Mouse (Mus musculus) adrenal gland (tissue): ENCODE data around the gene Atp8a1.

Source experiments
- intact Hi-C: fragments of 180-260 bp; cut with DNase I; formaldehyde crosslinking; loops from one replicate; pipeline ENCODE4 v1.15.1; 2025
- long read RNA-seq, 2 experiments: library from polyadenylated mRNA; unstranded; transcript quantifications; one replicate each; pipeline ENCODE4 v2.0.0; 2020; ENCODE audit warnings: borderline replicate concordance in 1 of 2; ENCODE audit not compliant: insufficient replicate concordance in 1 of 2

Atp8a1 gene
- long read RNA-seq, experiment 1, full-length matches to known transcripts = 2 of 2 reads
- long read RNA-seq, experiment 1, partial matches to known transcripts = 0 of 2 reads
- long read RNA-seq, experiment 1, other reads (novel, unspliced or antisense) = 0 of 2 reads
- long read RNA-seq, experiment 2, partial matches to known transcripts = 0 of 4 reads
- long read RNA-seq, experiment 2, other reads (novel, unspliced or antisense) = 3 of 4 reads

DNA sequence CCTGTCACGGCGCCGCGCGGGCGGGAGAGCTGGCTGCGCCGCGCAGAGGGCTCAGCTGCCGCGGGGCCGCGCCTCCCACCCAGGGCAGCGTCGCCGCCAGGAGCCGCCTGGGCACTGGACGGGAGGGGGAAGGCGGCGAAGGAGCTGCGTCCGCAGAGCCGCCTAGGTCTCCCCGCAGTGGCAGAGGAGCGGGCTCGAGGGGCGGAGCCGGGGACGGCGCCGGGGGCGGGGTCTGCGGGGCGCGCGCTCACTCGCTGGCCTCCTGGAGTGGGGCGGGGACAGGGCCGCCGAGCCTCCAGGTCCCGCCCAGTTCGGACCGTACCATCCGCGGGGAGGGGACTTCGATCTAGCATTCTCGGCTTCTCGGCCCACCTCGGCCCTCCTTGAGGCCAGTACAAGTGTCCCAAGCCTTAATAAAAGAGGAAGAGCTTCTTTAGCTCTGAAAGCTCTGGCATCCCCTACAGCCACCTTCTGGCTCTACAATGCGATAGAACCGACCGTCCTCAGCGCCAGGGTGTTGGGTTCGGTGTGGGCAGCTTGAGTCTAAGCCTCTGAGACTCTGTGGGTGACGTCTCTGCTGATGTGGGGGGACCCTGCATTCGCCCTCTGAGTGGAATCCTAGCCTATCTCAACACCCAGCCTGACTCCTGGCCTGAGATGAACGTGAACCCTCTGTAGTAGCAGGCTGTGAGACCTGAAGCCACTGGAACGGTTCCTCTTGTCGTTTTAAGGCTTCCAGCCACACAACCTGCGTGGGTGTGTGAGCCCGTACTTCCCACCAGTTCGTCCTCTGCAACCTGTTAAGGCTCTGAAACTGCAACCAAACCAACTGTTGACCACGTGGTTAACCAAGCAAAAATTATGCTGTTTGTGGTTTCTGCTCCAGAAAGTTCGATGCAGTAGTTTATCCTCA lies at the start of gene Atp8a1:
Atp8a1 (minus strand) TSS at position 182 of the 913 bp plus-strand sequence.
- intact Hi-C loops = loop anchor here (5.0 to 10.0 kb wide), 2 partner anchors 90 to 167 kb away; no protein-coding TSS in a partner anchor

DNA sequence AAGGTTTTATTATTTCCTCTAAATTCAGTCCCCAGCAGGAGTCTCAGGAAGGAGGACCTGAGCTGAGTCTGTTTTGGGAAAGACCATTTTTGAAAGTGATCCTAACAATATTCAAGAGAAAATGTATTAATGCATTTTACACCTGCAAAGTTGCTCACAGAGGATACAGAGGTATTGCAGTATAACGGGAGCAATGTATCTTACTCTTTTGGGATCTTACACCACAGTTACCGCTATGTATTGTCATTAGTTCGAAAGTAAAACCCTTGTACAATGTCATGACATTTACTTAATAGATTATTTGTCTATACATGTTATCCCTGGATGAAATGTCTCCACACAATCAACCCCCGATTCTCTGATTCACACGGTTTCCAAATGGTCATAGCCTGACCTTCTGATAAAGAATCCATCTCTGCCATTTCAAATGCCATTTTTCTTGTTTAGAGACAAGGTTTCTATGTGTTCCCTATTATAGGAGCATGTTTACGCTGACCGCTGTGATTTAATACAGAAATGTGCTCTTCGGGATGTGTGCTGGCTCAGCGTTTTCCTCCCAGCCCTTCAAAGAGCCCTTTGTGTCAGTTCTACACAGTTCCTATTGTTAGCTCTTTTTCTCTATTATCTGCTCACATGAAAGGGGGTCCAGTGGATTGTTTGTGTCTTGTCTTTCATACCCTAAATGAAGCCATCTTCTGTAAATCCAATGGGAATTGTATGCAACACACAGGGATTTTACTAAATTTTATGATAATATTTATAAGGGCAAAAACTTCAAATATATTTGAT lies 37.4 kb upstream of the Atp8a1 start:
- intact Hi-C loops = no loop called here

DNA sequence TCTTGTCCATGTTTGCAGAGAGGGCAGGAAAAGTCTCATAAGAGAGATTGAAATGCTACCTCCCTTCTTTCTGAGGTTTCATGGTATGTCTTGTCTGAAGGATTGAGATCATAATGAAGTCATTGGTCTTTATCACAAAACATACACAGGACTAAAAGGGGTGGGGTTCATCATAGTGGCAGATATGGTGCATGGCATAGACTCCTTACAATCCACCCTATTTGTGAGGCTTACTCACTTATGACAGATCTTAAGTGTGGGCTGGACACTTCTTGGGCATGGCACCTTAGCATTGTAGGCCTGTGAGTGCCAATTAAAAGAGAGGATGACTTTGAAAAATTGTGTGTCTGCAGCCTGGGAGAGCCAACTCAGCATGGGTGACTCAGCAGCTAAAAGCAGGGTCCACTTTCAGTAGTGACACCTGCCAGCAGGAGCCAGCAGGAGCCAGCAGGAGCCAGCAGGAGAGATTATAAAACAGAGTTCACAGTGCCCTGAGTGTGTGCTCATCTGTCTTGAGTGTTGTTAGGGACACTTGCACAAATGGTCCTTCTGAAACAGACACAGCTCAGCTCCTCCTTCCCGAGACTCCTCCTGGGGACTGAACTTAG lies 36.4 kb upstream of the Atp8a1 start:
- intact Hi-C loops = no loop called here

DNA sequence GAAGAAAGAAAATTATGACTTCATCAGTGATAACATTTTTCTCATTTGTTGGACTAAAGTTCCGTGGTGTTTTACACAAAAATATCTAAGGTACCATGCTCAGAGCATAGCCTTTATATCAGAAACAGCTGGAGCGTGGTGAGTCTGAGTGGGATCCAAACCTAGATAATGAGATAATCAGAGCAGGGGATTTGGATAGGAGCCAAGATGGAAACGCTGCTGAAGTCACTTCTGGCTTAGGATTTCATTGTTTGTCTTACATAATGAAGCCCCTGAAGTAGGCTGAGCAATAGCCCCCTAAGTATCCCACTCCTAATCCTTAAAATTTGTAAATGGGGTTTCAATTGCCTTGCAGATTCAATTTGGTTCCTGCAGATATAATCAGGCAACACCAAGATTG lies 24.2 kb upstream of the Atp8a1 start:
- intact Hi-C loops = no loop called here

DNA sequence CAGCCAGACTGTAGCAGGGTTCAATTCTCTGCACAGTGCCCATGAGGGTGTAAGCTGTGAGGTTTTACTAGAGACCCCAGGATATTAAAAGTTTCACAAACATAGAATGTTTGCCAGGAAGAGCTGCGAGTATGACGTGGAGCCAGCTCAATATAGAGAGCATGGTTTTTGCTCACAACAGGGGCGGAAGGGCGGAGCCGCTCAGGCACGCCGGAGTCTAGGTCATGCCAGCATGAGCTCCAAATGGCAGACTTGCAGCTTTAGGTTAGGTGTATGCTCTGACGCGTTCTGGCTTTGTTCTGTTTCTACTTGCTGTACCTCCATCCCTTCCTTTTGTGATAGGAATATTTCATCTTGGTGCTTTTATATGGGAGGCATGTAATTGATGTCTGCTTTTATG lies 19.0 kb upstream of the Atp8a1 start:
- intact Hi-C loops = no loop called here

DNA sequence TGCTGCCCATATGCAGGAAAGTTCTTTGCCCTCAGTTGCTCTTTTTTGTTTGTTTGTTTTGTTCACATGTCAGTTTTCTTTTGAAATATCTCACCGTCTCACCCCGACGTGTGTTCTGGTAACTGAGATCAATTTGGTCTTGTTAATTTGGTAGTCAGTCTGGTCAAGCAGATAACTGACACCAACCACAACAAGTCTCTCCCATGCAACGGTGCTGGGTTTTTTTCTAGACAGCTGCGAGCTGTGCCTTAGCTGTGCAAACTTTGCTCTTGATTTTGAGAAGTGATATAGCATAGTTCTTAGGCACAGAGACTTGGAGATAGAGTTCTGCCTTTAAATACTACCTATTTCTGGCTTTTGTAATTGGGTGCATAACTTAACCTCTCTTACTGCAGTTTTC lies 18.4 kb upstream of the Atp8a1 start:
- intact Hi-C loops = no loop called here

DNA sequence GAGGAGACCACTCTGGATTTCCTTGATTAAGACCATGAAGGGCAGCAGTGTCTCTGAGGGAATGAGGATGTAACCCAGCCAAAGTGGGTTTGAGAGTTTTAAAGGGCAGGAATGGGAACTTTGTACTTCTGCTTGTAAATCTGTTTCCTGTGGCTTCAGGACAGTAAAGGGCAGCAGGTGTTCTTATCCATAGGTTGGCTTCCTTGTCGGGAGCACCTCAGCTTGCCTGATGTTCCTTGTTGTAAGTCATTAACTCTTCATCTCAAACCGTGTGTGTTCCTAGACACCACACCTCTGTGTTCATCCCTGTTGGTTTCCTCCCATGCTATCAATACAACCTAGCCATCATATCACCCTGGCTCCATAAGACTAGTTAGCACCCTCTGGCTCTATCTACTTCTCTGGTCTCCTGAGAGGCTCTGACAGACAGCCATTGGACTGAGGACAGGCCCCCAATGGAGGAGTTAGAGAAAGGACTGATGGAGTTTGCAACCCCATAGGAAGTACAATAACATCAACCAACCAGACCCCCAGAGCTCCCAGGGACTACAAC lies 17.4 kb upstream of the Atp8a1 start:
- intact Hi-C loops = no loop called here

DNA sequence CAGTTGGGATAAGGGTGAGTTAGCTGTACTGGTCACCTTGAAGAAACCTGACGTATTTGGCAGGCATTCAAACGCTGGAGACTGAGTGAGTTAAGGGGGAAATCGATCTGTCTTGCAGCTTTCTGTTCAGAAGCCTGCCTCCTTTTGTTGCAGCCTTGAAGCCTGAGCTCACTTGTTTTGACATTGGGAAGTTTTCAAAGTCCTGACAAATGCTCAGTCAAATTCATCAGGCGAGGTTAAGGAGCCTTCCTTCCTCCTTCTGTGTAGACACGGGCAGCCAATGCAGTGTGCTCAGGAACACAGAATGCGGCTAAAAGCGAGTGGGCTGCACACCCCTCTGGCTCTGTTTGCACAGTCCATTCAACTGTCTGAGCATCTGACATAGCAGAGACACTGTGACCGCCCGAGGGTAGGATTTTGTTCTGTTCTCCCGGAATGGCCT lies 16.7 kb upstream of the Atp8a1 start:
- intact Hi-C loops = no loop called here

DNA sequence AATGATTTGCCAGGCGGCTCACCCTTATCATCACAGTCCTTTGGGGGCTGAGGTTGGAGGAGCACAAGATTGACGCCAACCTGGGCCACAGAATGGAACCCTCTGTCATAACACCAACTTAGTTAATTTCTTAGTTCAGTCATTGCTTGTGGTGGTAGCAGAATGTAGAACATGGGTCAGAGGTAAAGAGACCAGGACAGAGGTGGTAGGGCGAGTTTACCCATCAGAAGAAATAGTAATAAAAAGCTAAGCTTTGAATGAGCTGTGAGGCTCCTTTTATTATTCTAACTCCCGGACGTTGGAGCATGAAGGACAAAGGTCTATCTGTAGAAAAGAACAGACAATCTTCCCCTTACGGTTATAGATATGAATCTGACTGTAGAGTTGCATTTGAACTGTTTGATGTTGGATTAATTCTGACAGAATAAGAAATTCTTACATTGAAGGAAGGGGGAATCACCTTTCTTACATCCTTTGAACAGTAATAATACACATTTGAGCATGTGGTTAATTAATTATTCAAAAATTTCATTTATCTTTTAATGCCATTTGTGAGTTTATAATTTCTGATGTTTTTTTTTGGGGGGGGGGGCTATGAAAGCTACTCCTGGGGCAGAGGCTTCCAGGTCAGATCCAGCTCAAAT lies 7.9 kb upstream of the Atp8a1 start:
- intact Hi-C loops = no loop called here

DNA sequence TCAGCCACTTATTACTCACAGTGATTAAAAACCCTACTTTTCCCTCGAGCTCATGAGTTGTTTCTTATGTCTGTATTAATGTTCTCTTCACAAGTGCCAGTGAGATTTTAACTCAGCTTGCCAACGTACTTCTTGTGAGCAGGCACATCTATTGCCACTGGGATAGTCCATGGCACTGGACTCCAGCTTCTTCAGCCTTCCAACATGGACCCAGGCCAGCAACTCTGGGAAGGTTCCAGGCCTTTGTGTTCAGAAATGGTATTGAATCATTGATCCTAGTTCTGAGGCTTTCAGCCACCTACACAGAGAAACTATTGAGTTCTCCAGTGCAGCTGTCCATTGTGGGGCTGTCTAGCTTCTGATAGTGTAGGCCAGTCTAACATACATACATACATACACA lies 5.6 kb upstream of the Atp8a1 start:
- intact Hi-C loops = no loop called here

DNA sequence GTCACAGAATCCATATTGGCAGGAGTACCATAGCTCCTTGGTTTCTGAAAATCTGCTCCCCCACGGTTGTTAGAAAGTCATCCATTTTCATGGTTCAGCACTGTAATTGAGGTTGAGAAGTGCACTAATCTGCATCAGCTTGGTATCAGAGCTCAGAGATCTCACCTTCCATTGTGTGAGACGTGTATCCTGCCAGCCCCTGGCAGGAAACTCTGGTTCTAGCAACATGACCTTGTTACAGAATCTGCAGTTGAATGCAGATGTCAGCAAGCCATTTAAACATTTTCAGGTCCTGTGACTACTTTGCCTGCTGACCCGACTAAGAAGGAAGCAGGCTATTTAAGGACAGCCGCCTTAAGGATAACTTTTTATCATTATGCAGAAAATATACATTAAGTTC lies 2.2 kb upstream of the Atp8a1 start:
- intact Hi-C loops = loop anchor here (5.0 to 10.0 kb wide), 2 partner anchors 92 to 165 kb away; no protein-coding TSS in a partner anchor

DNA sequence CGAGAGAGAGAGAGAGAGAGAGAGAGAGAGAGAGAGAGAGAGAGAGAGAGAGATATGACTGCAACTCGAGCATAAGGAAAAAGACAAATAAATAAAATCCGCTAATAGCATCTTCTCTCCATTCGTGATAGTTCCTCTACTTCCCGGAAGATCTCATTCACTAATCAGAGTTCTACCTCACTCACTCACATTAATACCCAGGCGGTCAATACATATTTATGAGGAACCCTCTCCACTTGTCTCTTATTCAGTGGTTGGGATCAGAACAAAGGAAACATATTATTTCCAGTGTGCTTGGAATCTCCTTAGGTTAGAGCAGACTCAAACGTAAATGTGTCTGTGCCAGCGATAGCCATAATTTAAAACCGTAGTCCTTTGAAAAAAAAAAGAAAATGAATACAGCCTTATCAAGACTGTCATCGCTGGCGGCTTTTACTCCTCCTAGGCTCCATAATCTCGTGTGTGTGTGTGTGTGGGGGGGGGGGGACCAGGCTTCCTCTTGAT lies 1.3 kb upstream of the Atp8a1 start:
- intact Hi-C loops = loop anchor here (5.0 to 10.0 kb wide), 2 partner anchors 91 to 166 kb away; no protein-coding TSS in a partner anchor

DNA sequence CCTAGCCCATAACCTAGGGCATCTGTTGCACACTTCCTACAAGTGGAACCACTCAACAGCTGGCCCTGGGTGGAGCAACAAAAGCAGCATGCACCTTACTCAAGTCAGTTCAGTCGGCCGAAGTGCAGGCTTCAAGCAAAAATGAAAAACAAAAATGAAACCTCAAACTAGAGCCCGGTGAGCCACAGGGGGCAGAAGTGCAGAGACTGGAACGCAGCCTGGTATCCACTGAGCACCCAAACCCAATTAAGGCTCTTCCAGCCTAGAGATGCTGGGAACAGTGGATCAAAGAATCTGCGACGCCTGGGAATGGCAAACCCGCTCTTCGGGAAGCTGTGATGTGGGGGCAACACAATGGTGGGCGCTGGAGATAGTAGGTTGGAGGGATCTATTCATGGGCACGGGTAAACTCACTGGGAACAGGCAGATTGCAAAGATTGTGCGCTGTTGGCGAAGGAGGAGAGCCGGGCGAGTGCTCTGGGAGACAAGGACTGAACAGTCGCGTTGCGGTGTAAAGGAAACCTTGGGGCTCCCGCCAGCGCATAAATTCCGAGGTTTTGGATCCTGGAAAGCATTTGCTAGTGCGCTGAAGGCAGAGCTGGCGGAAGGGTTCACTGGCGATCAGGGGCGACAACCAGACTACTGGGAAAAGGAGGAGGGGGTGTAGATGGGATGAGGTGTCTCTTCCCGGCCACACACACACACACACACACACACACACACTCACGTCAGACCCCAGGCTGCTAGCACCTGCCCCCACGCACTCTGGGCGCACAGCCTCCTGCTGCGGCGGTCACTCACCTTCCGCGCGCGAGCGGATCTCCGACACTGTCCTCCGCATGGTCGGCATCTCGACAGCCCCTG lies 641 bp downstream of the Atp8a1 start:
- intact Hi-C loops = loop anchor here (5.0 to 10.0 kb wide), 2 partner anchors 89 to 168 kb away; no protein-coding TSS in a partner anchor

DNA sequence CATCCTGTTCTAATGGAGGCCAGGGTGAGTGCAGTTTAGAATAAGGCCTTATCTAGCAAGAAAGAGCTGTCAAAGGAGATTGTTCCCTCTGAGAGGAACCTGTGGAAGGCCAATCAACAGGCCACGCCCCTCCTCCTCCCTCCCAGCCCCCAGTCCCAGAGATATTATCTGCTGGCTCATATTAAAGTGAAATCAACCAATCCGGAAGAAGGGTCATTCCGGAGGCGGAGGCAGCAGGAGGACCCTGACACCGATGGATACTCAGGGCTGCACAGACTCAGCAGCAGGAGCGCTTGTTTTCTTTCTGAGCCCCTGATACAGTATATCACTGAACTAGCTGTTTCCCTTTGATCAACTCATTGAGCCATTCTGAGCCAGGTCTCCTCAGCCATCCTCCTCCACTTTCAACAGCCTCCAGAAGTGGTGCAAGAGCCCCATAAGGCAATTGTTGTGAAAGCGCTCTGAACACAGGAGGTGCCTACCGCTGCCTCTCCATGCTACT lies 2.0 kb downstream of the Atp8a1 start:
- intact Hi-C loops = loop anchor here (5.0 to 10.0 kb wide), 2 partner anchors 88 to 170 kb away; no protein-coding TSS in a partner anchor

DNA sequence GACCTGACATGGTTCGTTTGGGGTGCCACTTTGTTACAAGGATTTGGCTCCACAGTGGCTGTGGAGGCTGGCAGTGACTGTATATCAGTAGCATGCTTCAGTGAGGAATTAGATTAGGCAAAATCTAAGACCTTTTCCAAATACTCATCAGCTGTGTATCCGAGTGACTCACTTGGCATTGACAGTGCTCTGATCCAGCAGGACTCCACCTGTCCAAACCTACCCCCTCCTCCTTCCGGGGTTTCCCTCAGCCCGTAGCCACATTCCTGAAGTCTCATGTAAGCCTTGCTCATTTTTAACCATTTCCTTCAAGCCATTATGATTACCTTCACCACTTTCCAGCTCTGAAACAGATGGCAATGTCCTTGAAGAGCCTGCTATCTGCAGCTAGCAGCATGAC lies 3.2 kb downstream of the Atp8a1 start:
- intact Hi-C loops = loop anchor here (10.0 kb wide), 1 partner anchor 171 kb away; no protein-coding TSS in a partner anchor

DNA sequence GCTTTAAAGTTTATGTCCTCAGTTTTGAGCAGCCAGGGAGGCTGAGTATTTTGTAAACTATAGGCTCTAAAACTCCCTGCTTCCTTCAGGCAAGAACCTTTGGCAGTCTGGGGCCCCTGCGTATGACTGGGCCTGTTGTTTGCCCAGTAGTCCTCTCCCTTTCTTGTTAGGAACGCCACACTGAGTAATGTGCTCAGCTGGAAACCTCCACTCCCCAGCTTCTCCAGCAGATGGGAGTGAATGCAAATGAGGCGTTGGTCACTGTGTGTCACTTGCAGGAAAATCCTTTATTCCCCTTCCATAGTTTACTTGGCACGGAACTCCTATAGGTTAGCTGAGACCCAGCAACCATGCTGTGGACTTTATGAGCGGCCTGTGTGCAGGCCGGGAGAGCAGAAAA lies 4.9 kb downstream of the Atp8a1 start:
- intact Hi-C loops = loop anchor here (10.0 kb wide), 1 partner anchor 172 kb away; no protein-coding TSS in a partner anchor

DNA sequence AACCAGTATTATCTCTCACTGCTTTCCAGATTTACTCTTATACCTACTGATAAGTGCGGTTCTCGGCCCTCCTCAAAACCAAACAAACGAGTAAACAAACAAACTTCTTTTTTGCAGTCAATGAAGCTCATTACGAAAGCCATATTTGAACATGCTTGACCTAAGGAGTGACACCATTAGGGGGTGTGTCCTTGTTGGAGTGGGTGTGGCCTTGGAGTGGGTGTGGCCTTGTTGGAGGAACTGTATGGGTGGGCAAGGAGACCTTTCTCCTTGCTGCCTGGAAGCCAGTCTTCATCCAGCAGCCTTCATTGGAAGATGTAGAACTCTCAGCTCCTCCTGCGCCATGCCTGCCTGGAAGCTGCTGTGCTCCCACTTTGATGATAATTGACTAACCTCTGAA lies 13.4 kb downstream of the Atp8a1 start:
- intact Hi-C loops = no loop called here

DNA sequence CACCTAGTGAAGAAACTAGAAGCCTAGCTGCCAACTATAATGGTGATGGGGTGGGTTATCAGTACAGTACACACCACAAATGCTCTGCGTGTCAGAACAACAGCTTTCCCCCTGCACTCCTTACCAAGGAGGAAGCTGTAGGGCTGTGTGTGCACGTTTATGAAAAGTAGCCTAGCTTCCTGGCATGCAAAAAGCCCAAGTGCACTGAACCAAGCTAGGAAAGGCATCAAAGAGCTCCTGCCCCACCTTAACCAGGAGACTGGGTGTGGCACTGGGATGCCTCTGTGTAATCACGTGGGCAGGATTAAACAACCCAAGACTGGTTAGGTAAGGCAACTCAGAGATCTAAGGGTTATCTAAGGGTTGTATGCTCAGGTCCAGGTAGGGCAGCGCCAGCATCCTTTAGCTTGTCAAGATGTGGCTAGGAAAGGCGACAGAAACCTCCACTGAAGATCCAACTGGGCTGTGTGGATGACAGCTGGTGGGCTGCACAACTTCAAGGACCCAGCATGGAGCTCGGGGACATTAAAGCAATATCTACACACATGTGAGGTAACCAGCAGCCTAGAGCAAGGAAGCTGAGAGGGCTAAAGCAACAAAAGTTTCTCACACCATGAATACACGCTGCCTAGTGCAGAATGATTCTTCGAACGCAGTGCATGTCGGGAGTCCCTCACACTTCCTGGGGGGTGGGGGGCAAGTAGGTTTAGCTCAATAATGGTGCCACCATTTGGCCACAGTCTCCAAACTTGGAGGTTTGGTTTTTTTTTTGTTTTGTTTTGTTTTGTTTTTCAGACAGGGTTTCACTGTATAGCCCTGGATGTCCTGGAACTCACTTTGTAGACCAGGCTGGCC lies 15.7 kb downstream of the Atp8a1 start:
- intact Hi-C loops = no loop called here
